Mouse (Mus musculus) midbrain, embryonic 13.5 days (tissue): ENCODE results near the gene Ten1. TPM values are rescaled to one million over a fixed set of nuclear protein-coding genes. Genes with fewer than 3 reads are reported as not detected.

Experiments
- polyA plus RNA-seq: library from polyadenylated mRNA; unstranded; fragments of >200 nt; fragmentation: Nextera tagmentation; extraction: Ambion mirVana; gene quantifications from 2 replicates; pipeline ENCODE4 v1.2.1, GENCODE M21; 2015

Gene Ten1
- polyA plus RNA-seq, 1 experiment from 2014 or later = 88.2 TPM

Other genes with a start within 250 kb of the Ten1 start
- 0.15 and 0.43 TPM in 2 replicates for gene Itgb4, start 224.1 kb upstream of the Ten1 start, polyA plus RNA-seq
- gene Galk1, start 186.1 kb upstream of the Ten1 start, polyA plus RNA-seq = 49.2 and 58.9 TPM in 2 replicates
- gene H3f3b, start 170.9 kb upstream of the Ten1 start, polyA plus RNA-seq = 2,611 and 2,977 TPM in 2 replicates
- 41.1 and 43.7 TPM in 2 replicates for gene Unk, start 168.5 kb upstream of the Ten1 start, polyA plus RNA-seq
- gene Unc13d, start 120.9 kb upstream of the Ten1 start, polyA plus RNA-seq = 1.2 TPM in 2 replicates
- gene Wbp2, start 111.9 kb upstream of the Ten1 start, polyA plus RNA-seq = 128 and 132 TPM in 2 replicates
- gene Trim47, start 71.6 kb upstream of the Ten1 start, polyA plus RNA-seq = 2.0 and 3.4 TPM in 2 replicates
- 1.3 and 1.8 TPM in 2 replicates for gene Trim65, start 67.7 kb upstream of the Ten1 start, polyA plus RNA-seq
- 76.2 and 78.3 TPM in 2 replicates for gene Mrpl38, start 60.0 kb upstream of the Ten1 start, polyA plus RNA-seq
- gene Fbf1, start 30.7 kb upstream of the Ten1 start, polyA plus RNA-seq = 69.1 and 76.5 TPM in 2 replicates
- 50.3 and 51.0 TPM in 2 replicates for gene Acox1, start 190 bp downstream of the Ten1 start, polyA plus RNA-seq
- 0.28 and 0.30 TPM in 2 replicates for gene Evpl, start 39.2 kb downstream of the Ten1 start, polyA plus RNA-seq
- 63.4 and 68.5 TPM in 2 replicates for gene Srp68, start 75.4 kb downstream of the Ten1 start, polyA plus RNA-seq
- gene Galr2, start 82.1 kb downstream of the Ten1 start, polyA plus RNA-seq = 0.22 and 0.26 TPM in 2 replicates
- gene Exoc7, start 108.4 kb downstream of the Ten1 start, polyA plus RNA-seq = 92.0 and 104 TPM in 2 replicates
- gene Foxj1, start 136.5 kb downstream of the Ten1 start, polyA plus RNA-seq = 6.2 and 12.4 TPM in 2 replicates
- gene Rnf157, start 214.2 kb downstream of the Ten1 start, polyA plus RNA-seq = 25.7 and 31.3 TPM in 2 replicates
- gene Ubald2, start 235.2 kb downstream of the Ten1 start, polyA plus RNA-seq = 47.7 and 50.3 TPM in 2 replicates